Mouse (Mus musculus): ENCODE measurements at regions not wholly inside any gene's neighbourhood (a gene's known extent, or its start where the extent isn't known, plus 50 kb on each side); places are given as distances from the start of the nearest gene placed in this dataset.

GRCm38 (mm10) chr6:140297969-140298554 is 125.8 kb upstream of the Plekha5 start:
- no peak overlapping the region for H3K4me2 ChIP-seq
- ATAC-seq (replicated peaks; ENCODE audit: insufficient number of reproducible peaks, insufficient read depth, low FRiP score, low read depth), result no peak
- H3K4me1 ChIP-seq (replicated peaks), result peaks cover 15% of the 10 kb centered on the region
- H3K27ac ChIP-seq, result no peak overlapping the region
- no peaks in the 10 kb centered on the region for H3K36me3 ChIP-seq
- no peak overlapping the region for H3K4me3 ChIP-seq
- H3K27me3 ChIP-seq, result no peaks in the 10 kb centered on the region
- 70% methylated on average over 14 of the region's 14 CpGs for WGBS
- no peaks in the 10 kb centered on the region for H3K9me3 ChIP-seq (replicated peaks)
- no peak overlapping the region for H3K9ac ChIP-seq

- no peak for ATAC-seq (replicated peaks; ENCODE audit: insufficient number of reproducible peaks, insufficient read depth, low FRiP score, low read depth)
- no peaks in the 10 kb centered on the region for H3K27me3 ChIP-seq
- WGBS, result 86% methylated on average over 6 of the region's 6 CpGs
- H3K9me3 ChIP-seq (replicated peaks), result no peaks in the 10 kb centered on the region
- peaks cover 15% of the 10 kb centered on the region for H3K4me1 ChIP-seq (replicated peaks)
- H3K4me3 ChIP-seq, result no peak overlapping the region
- H3K36me3 ChIP-seq, result no peaks in the 10 kb centered on the region
- H3K4me2 ChIP-seq, result no peak overlapping the region
- no peak overlapping the region for H3K27ac ChIP-seq
- no peak overlapping the region for H3K9ac ChIP-seq
Observed at GRCm38 (mm10) chr6:140297561-140297960, 126.3 kb upstream of the Plekha5 start.

GRCm38 (mm10) chr6:140290109-140290508 is 133.7 kb upstream of the Plekha5 start:
- H3K27ac ChIP-seq, result no peak overlapping the region
- no peak; the same call in 1 of the 2 replicates for ATAC-seq (replicated peaks; ENCODE audit: insufficient number of reproducible peaks, insufficient read depth, low FRiP score, low read depth)
- H3K9ac ChIP-seq, result no peak overlapping the region
- H3K36me3 ChIP-seq, result no peaks in the 10 kb centered on the region
- H3K4me3 ChIP-seq, result no peak overlapping the region
- H3K27me3 ChIP-seq, result no peaks in the 10 kb centered on the region
- 73% methylated on average over 13 of the region's 13 CpGs for WGBS
- no peak overlapping the region for H3K4me2 ChIP-seq
- no peaks in the 10 kb centered on the region for H3K4me1 ChIP-seq (replicated peaks)
- H3K9me3 ChIP-seq (replicated peaks), result no peaks in the 10 kb centered on the region

GRCm38 (mm10) chr6:140288799-140289198 is 135.1 kb upstream of the Plekha5 start:
- 51% methylated on average over 8 of the region's 8 CpGs for WGBS
- no peak for ATAC-seq (replicated peaks; ENCODE audit: insufficient number of reproducible peaks, insufficient read depth, low FRiP score, low read depth)

GRCm38 (mm10) chr6:140282285-140282577 is 141.6 kb upstream of the Plekha5 start:
- Histone ChIP-seq H3K9me3 (replicated peaks) (no peaks in the 10 kb centered on the region), H3K27me3 (no peaks in the 10 kb centered on the region), H3K4me3 (no peak overlapping the region), H3K36me3 (no peaks in the 10 kb centered on the region), H3K9ac (no peak overlapping the region), H3K4me1 (replicated peaks) (peaks cover 10% of the 10 kb centered on the region), H3K27ac (peak overlapping the region; percentile 57), H3K4me2 (peak overlapping the region; percentile 29)
- ATAC-seq (replicated peaks; ENCODE audit: insufficient number of reproducible peaks, insufficient read depth, low FRiP score, low read depth), result no peak
- 51% methylated on average over 7 of the region's 7 CpGs for WGBS

More at GRCm38 (mm10) chr6:140288799-140289198, 135.1 kb upstream of the Plekha5 start:
- H3K36me3 ChIP-seq, result no peaks in the 10 kb centered on the region
- H3K27ac ChIP-seq, result no peak overlapping the region
- H3K4me3 ChIP-seq, result no peak overlapping the region
- H3K4me1 ChIP-seq (replicated peaks), result no peaks in the 10 kb centered on the region
- no peak overlapping the region for H3K9ac ChIP-seq
- no peaks in the 10 kb centered on the region for H3K27me3 ChIP-seq
- no peak overlapping the region for H3K4me2 ChIP-seq
- H3K9me3 ChIP-seq (replicated peaks), result no peaks in the 10 kb centered on the region

- Histone ChIP-seq H3K27me3 (no peaks in the 10 kb centered on the region), H3K4me2 (peak overlapping the region; percentile 29), H3K4me1 (replicated peaks) (peaks cover 10% of the 10 kb centered on the region), H3K9me3 (replicated peaks) (no peaks in the 10 kb centered on the region), H3K27ac (peak overlapping the region; percentile 57), H3K9ac (no peak overlapping the region), H3K4me3 (no peak overlapping the region), H3K36me3 (no peaks in the 10 kb centered on the region)
- no peak for ATAC-seq (replicated peaks; ENCODE audit: insufficient number of reproducible peaks, insufficient read depth, low FRiP score, low read depth)
- WGBS, result 59% methylated on average over 17 of the region's 17 CpGs
Observed at GRCm38 (mm10) chr6:140281488-140282284, 142.2 kb upstream of the Plekha5 start.

- Histone ChIP-seq H3K4me3 (no peak overlapping the region), H3K9me3 (replicated peaks) (no peaks in the 10 kb centered on the region), H3K27ac (no peak overlapping the region), H3K36me3 (no peaks in the 10 kb centered on the region), H3K4me2 (no peak overlapping the region), H3K4me1 (replicated peaks) (peaks cover 10% of the 10 kb centered on the region), H3K9ac (no peak overlapping the region), H3K27me3 (no peaks in the 10 kb centered on the region)
- 49% methylated on average over 9 of the region's 9 CpGs for WGBS
- ATAC-seq (replicated peaks; ENCODE audit: insufficient number of reproducible peaks, insufficient read depth, low FRiP score, low read depth), result no peak
Observed at GRCm38 (mm10) chr6:140280817-140281475, 142.9 kb upstream of the Plekha5 start.

- Histone ChIP-seq H3K36me3 (no peaks in the 10 kb centered on the region), H3K27me3 (no peaks in the 10 kb centered on the region), H3K9me3 (replicated peaks) (no peaks in the 10 kb centered on the region), H3K4me1 (replicated peaks) (peaks cover 10% of the 10 kb centered on the region), H3K4me3 (no peak overlapping the region), H3K9ac (no peak overlapping the region), H3K4me2 (no peak overlapping the region), H3K27ac (no peak overlapping the region)
- no peak for ATAC-seq (replicated peaks; ENCODE audit: insufficient number of reproducible peaks, insufficient read depth, low FRiP score, low read depth)
- 79% methylated on average over 8 of the region's 8 CpGs for WGBS
Observed at GRCm38 (mm10) chr6:140279736-140280370, 144.0 kb upstream of the Plekha5 start.

- no peak for ATAC-seq (replicated peaks; ENCODE audit: insufficient number of reproducible peaks, insufficient read depth, low FRiP score, low read depth)
- no peak overlapping the region for H3K4me3 ChIP-seq
- no peak overlapping the region for H3K27ac ChIP-seq
- no peaks in the 10 kb centered on the region for H3K36me3 ChIP-seq
- no peaks in the 10 kb centered on the region for H3K27me3 ChIP-seq
- no peak overlapping the region for H3K4me2 ChIP-seq
- no peaks in the 10 kb centered on the region for H3K9me3 ChIP-seq (replicated peaks)
- no peak overlapping the region for H3K9ac ChIP-seq
- 37% methylated on average over 5 of the region's 5 CpGs for WGBS
- H3K4me1 ChIP-seq (replicated peaks), result peaks cover 10% of the 10 kb centered on the region
Observed at GRCm38 (mm10) chr6:140278750-140279149, 145.1 kb upstream of the Plekha5 start.

GRCm38 (mm10) chr6:140270592-140270991 is 153.3 kb upstream of the Plekha5 start:
- no peak overlapping the region for H3K4me3 ChIP-seq
- ATAC-seq (replicated peaks; ENCODE audit: insufficient number of reproducible peaks, insufficient read depth, low FRiP score, low read depth), result no peak
- H3K27ac ChIP-seq, result no peak overlapping the region
- no peak overlapping the region for H3K9ac ChIP-seq
- 84% methylated on average over 6 of the region's 6 CpGs for WGBS
- H3K9me3 ChIP-seq (replicated peaks), result no peaks in the 10 kb centered on the region
- no peaks in the 10 kb centered on the region for H3K4me1 ChIP-seq (replicated peaks)
- H3K27me3 ChIP-seq, result no peaks in the 10 kb centered on the region
- no peaks in the 10 kb centered on the region for H3K36me3 ChIP-seq
- H3K4me2 ChIP-seq, result no peak overlapping the region

GRCm38 (mm10) chr6:140268315-140269070 is 155.4 kb upstream of the Plekha5 start:
- Histone ChIP-seq H3K27ac (no peak overlapping the region), H3K9ac (no peak overlapping the region), H3K4me1 (replicated peaks) (no peaks in the 10 kb centered on the region), H3K4me2 (no peak overlapping the region), H3K36me3 (no peaks in the 10 kb centered on the region), H3K4me3 (no peak overlapping the region), H3K27me3 (no peaks in the 10 kb centered on the region), H3K9me3 (replicated peaks) (no peaks in the 10 kb centered on the region)
- ATAC-seq (replicated peaks; ENCODE audit: insufficient number of reproducible peaks, insufficient read depth, low FRiP score, low read depth), result no peak
- WGBS, result 40% methylated on average over 11 of the region's 11 CpGs
